ENCODE assay signal across 8 mouse cellular contexts in the genomic region with DNA sequence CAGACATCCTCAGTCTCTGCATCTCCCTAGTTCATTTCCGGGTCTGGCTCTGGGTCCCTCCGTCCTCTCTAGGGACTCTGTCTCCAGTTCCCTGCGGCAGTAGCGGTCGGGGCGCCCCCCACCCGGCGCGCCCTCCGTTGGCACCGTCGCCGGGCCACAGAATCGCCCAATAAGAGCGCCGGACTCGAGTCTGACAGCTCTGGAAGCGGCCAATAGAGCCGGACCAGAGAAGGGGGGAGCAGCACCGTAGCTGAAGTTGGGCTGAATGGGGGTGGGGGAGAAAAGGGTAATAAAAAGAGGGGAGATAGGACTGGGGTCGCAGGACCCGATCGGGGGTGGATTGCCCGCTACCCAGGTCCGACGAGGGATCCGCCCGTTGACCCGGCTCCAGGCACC. TPM values are rescaled to one million over a fixed set of nuclear protein-coding genes. Genes with fewer than 3 reads are reported as not detected.
DNase-seq lines count a peak whose midpoint lies in the region; ATAC-seq and TF ChIP-seq lines count a peak whose summit lies in the region.

No protein-coding gene starts in this region.

- intact Hi-C loops in left cerebral cortex, adult 2 months (cut with DNase I) = loop anchor here (2.0 to 5.0 kb wide), 2 partner anchors 43 to 97 kb away; no protein-coding TSS in a partner anchor

- no peaks in the 10 kb centered on the region; the same call in 1 of the 2 replicates for H3K36me3 ChIP-seq in embryonic facial prominence, embryonic 10.5 days (replicated peaks)
- H3K36me3 ChIP-seq in heart, embryonic 16.5 days (ENCODE audit: control insufficient read depth, insufficient read depth) = no peaks in the 10 kb centered on the region
- H3K36me3 ChIP-seq in stomach, postnatal 0 days (ENCODE audit: control insufficient read depth, insufficient read depth, low read length) = no peaks in the 10 kb centered on the region

- H3K27ac ChIP-seq in embryonic facial prominence, embryonic 10.5 days (replicated peaks) = peak overlapping the region; percentile 78
- H3K27ac ChIP-seq in heart, embryonic 16.5 days (ENCODE audit: low read length) = peak overlapping the region; percentile 93
- H3K27ac ChIP-seq in left cerebral cortex, adult 2 months = peak overlapping the region; percentile 88
- peak overlapping the region; percentile 86 for H3K27ac ChIP-seq in stomach, postnatal 0 days (replicated peaks)

- H3K9ac ChIP-seq in heart, embryonic 16.5 days (ENCODE audit: low read length) = peak overlapping the region; percentile 92
- peak overlapping the region; percentile 80 for H3K9ac ChIP-seq in stomach, postnatal 0 days (ENCODE audit: low read length)

- H3K4me1 ChIP-seq in embryonic facial prominence, embryonic 10.5 days = peaks cover 35% of the 10 kb centered on the region
- peaks cover 12% of the 10 kb centered on the region for H3K4me1 ChIP-seq in heart, embryonic 16.5 days (ENCODE audit: control insufficient read depth, insufficient read depth, low read length)
- peaks cover 5% of the 10 kb centered on the region; the same call in 1 of the 2 replicates for H3K4me1 ChIP-seq in stomach, postnatal 0 days (replicated peaks; ENCODE audit: control insufficient read depth, insufficient read depth)

- TF ChIP-seq CTCF in left cerebral cortex, adult 2 months (IDR thresholded peaks at IDR 0.05) = no peak
- no peak for TF ChIP-seq CTCF in stomach, postnatal 0 days (IDR thresholded peaks at IDR 0.05; ENCODE audit: low read depth)

- peak; percentile 16 for DNase-seq in urinary bladder, postnatal 25 days (ENCODE audit: low spot score)
- DNase-seq in urinary bladder, adult 2 months (ENCODE audit: low spot score) = no peak
- peak; percentile 70 for DNase-seq in embryonic facial prominence, embryonic 10.5 days (ENCODE audit: low spot score)
- peak; percentile 61 to 70 for DNase-seq in left cerebral cortex, adult 2 months (ENCODE audit: extremely low spot score in 1 of 2, low spot score in 2 of 2)
- DNase-seq in mesoderm, embryonic 11.5 days (ENCODE audit: low read depth, low spot score) = peak; percentile 55
- DNase-seq in stomach, postnatal 0 days (ENCODE audit: low spot score) = peak; percentile 31
- no peak for DNase-seq in spleen, postnatal 36 days (ENCODE audit: low spot score in 2 of 2)

- peak overlapping the region; percentile 78 for H3K4me3 ChIP-seq in embryonic facial prominence, embryonic 10.5 days
- peak overlapping the region; percentile 81 for H3K4me3 ChIP-seq in heart, embryonic 16.5 days (ENCODE audit: low read length)
- peak overlapping the region; percentile 70 for H3K4me3 ChIP-seq in left cerebral cortex, adult 2 months
- peak overlapping the region; percentile 69 for H3K4me3 ChIP-seq in stomach, postnatal 0 days (ENCODE audit: low read depth, low read length)

- TF ChIP-seq EP300 in stomach, postnatal 0 days (optimal IDR thresholded peaks at IDR 0.05) = no peak

- peaks cover 90% of the 10 kb centered on the region for H3K27me3 ChIP-seq in embryonic facial prominence, embryonic 10.5 days (replicated peaks; ENCODE audit: low read depth, poor library complexity, severe bottlenecking)
- peaks cover 39% of the 10 kb centered on the region for H3K27me3 ChIP-seq in heart, embryonic 16.5 days (ENCODE audit: control insufficient read depth, insufficient read depth, low read length)
- no peaks in the 10 kb centered on the region; the same call in 1 of the 2 replicates for H3K27me3 ChIP-seq in stomach, postnatal 0 days (ENCODE audit: control insufficient read depth, insufficient read depth, low read length)

- peak; percentile 53 for ATAC-seq in heart, embryonic 16.5 days (replicated peaks; ENCODE audit: extremely low read depth, insufficient read depth, low FRiP score)
- ATAC-seq in stomach, postnatal 0 days (ENCODE audit: low FRiP score, low TSS enrichment) = peak; percentile 38; the same call in 1 of the 2 replicates

- H3K4me2 ChIP-seq in heart, embryonic 16.5 days (ENCODE audit: low read depth, low read length) = peak overlapping the region; percentile 93
- peak overlapping the region; percentile 80 for H3K4me2 ChIP-seq in stomach, postnatal 0 days (replicated peaks; ENCODE audit: low read depth)

- no peaks in the 10 kb centered on the region for H3K9me3 ChIP-seq in embryonic facial prominence, embryonic 10.5 days
- no peaks in the 10 kb centered on the region for H3K9me3 ChIP-seq in heart, embryonic 16.5 days (replicated peaks; ENCODE audit: control insufficient read depth, low read length)
- no peaks in the 10 kb centered on the region for H3K9me3 ChIP-seq in stomach, postnatal 0 days (ENCODE audit: control insufficient read depth, low read length)

- under 1% methylated on average over 29 of the region's 29 CpGs for WGBS in embryonic facial prominence, embryonic 10.5 days
- under 1% methylated on average over 29 of the region's 29 CpGs for WGBS in heart, embryonic 16.5 days
- under 1% methylated on average over 29 of the region's 29 CpGs for WGBS in stomach, postnatal 0 days

RNA-seq across cellular contexts. Expression of a gene that starts 0.4 kb away (rescaled TPM):
- polyA plus RNA-seq in urinary bladder, adult 2 months (2012; rRNA removed) = 57.9 and 78.1 TPM in 2 replicates
- polyA plus RNA-seq in embryonic facial prominence, embryonic 10.5 days (2016; fragmentation: Nextera tagmentation; extraction: Ambion mirVana) = 0.48 and 0.70 TPM in 2 replicates
- polyA plus RNA-seq in heart, embryonic 16.5 days (2015; fragmentation: Nextera tagmentation; extraction: Ambion mirVana) = 9.2 and 10.3 TPM in 2 replicates
- 100 to 1,000 TPM in 1 of 2 experiments, 10 to 100 TPM in 1; 96.8 to 129 TPM for total RNA-seq in left cerebral cortex, adult 2 months (2021)
- 2.2 and 2.3 TPM in 2 replicates for polyA plus RNA-seq in stomach, postnatal 0 days (2015; fragmentation: Nextera tagmentation; extraction: Ambion mirVana)

Comparison
In these comparisons a context has a peak if more than half of its experiments do, and no peak if none do; other contexts are left out.
1. DNase-seq: peak in urinary bladder, postnatal 25 days (single experiment), embryonic facial prominence, embryonic 10.5 days (single experiment), left cerebral cortex, adult 2 months (2 of 2), mesoderm, embryonic 11.5 days (single experiment) and stomach, postnatal 0 days (single experiment); none in urinary bladder, adult 2 months (single experiment) and spleen, postnatal 36 days (0 of 2).
2. Peak in every context shown above with its lines, with median percentiles within 50 percentile points of each other: H3K27ac ChIP-seq and H3K4me3 ChIP-seq.